Mouse (Mus musculus) ES-Bruce4 (cell line): Measurements from ENCODE around the gene Palm2. TPM values are rescaled to one million over a fixed set of nuclear protein-coding genes. Genes with fewer than 3 reads are reported as not detected.

Experiments used
- H3K27ac ChIP-seq: 2 replicates; pipeline ENCODE4 v1.5.1; 2012; ENCODE audit warnings: low read length, inconsistent platforms; ENCODE audit not compliant: insufficient read depth
- H3K27me3 ChIP-seq: 2 replicates; pipeline ENCODE4 v1.6.1; 2012; ENCODE audit warnings: mild to moderate bottlenecking, low read length, inconsistent platforms; ENCODE audit not compliant: control insufficient read depth, poor library complexity, insufficient read depth, severe bottlenecking
- H3K36me3 ChIP-seq: 2 replicates; pipeline ENCODE4 v1.6.1; 2012; ENCODE audit warnings: inconsistent platforms, mild to moderate bottlenecking, low read length, moderate library complexity; ENCODE audit not compliant: control insufficient read depth, poor library complexity, insufficient read depth, severe bottlenecking
- H3K4me1 ChIP-seq: one replicate; pipeline ENCODE4 v1.8.1; 2011; ENCODE audit warnings: low read length; ENCODE audit not compliant: control insufficient read depth, insufficient read depth
- H3K4me3 ChIP-seq: 2 replicates; pipeline ENCODE4 v1.5.1; 2011; ENCODE audit warnings: low read depth, mild to moderate bottlenecking, low read length
- H3K9ac ChIP-seq: 2 replicates; pipeline ENCODE4 v1.6.1; 2012; ENCODE audit warnings: low read depth, mild to moderate bottlenecking, inconsistent platforms; ENCODE audit not compliant: poor library complexity, severe bottlenecking
- H3K9me3 ChIP-seq: replicated peaks from 2 replicates; pipeline ENCODE4 v1.6.1; 2012; ENCODE audit warnings: mild to moderate bottlenecking, low read length, inconsistent platforms; ENCODE audit not compliant: control insufficient read depth, poor library complexity, insufficient read depth, severe bottlenecking
- CTCF ChIP-seq: IDR thresholded peaks from one replicate; pipeline ENCODE4 v1.8.1; 2011; ENCODE audit warnings: low read depth, low read length
- EP300 ChIP-seq: IDR thresholded peaks from 2 replicates; pipeline ENCODE4 v1.6.1; 2011; ENCODE audit warnings: low read depth, low read length; ENCODE audit not compliant: insufficient read depth
- POLR2A ChIP-seq: IDR thresholded peaks from one replicate; pipeline ENCODE4 v1.8.1; 2011; ENCODE audit warnings: low read length; ENCODE audit not compliant: insufficient read depth
- polyA plus RNA-seq: library from polyadenylated mRNA; stranded (reverse); fragments of >200 nt; gene quantifications from 2 replicates; pipeline ENCODE4 v1.2.4, GENCODE M21; 2011; ENCODE audit warnings: low read depth; ENCODE audit not compliant: missing spikeins, insufficient read depth, insufficient read length

The Palm2 gene
- polyA plus RNA-seq, 1 experiment, result 3.4 TPM

GRCm38 (mm10) chr4:57694356-57695136, 260.5 kb downstream of the Palm2 start:
- H3K4me3 ChIP-seq, result no peak overlapping the region
- H3K27ac ChIP-seq, result peak overlapping the region; percentile 53
- H3K27me3 ChIP-seq, result no peaks in the 10 kb centered on the region
- peaks cover 6% of the 10 kb centered on the region for H3K4me1 ChIP-seq
- H3K36me3 ChIP-seq, result no peaks in the 10 kb centered on the region
- H3K9ac ChIP-seq, result no peak overlapping the region
- TF ChIP-seq EP300 (no peak), POLR2A (no peak), CTCF (no peak)
- no peaks in the 10 kb centered on the region for H3K9me3 ChIP-seq

- H3K27ac ChIP-seq, result no peak overlapping the region
- H3K4me3 ChIP-seq, result no peak overlapping the region
- H3K4me1 ChIP-seq, result peaks cover 2% of the 10 kb centered on the region
- TF ChIP-seq CTCF, result no peak
- TF ChIP-seq EP300, result no peak
- no peak for TF ChIP-seq POLR2A
- no peaks in the 10 kb centered on the region for H3K9me3 ChIP-seq
- H3K9ac ChIP-seq, result no peak overlapping the region
- no peaks in the 10 kb centered on the region for H3K27me3 ChIP-seq
- no peaks in the 10 kb centered on the region for H3K36me3 ChIP-seq
Measured at GRCm38 (mm10) chr4:57696955-57697354, 262.9 kb downstream of the Palm2 start.

- TF ChIP-seq EP300, result no peak
- Histone ChIP-seq H3K27me3 (no peaks in the 10 kb centered on the region), H3K4me1 (peaks cover 2% of the 10 kb centered on the region), H3K4me3 (no peak overlapping the region), H3K9me3 (no peaks in the 10 kb centered on the region), H3K9ac (no peak overlapping the region), H3K36me3 (no peaks in the 10 kb centered on the region), H3K27ac (no peak overlapping the region)
Measured at GRCm38 (mm10) chr4:57697918-57698611, 264.0 kb downstream of the Palm2 start.

DNA sequence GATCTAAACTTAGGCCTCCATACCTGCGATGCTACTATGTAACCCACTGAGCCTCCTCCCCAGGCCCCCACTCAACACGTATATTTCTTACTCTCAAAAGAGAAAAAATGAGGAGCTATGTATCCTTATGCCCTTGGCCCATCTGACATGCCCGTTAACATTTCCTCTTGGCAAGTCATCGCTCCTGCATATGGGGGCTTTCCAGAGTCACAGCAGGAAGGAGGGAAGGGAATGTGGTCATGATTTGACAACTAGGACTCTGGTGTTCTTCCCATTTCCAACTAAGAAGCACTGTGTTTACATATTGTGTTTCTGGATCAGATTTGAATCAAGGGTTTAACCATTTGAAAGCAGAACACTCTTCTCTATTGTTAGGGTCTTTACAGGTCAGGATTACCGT, 267.5 kb downstream of the Palm2 start:
- Histone ChIP-seq H3K9me3 (no peaks in the 10 kb centered on the region), H3K9ac (no peak overlapping the region), H3K27me3 (no peaks in the 10 kb centered on the region), H3K4me3 (no peak overlapping the region), H3K27ac (no peak overlapping the region), H3K36me3 (no peaks in the 10 kb centered on the region), H3K4me1 (peaks cover 4% of the 10 kb centered on the region)
- TF ChIP-seq CTCF (no peak), POLR2A (no peak), EP300 (no peak)

DNA sequence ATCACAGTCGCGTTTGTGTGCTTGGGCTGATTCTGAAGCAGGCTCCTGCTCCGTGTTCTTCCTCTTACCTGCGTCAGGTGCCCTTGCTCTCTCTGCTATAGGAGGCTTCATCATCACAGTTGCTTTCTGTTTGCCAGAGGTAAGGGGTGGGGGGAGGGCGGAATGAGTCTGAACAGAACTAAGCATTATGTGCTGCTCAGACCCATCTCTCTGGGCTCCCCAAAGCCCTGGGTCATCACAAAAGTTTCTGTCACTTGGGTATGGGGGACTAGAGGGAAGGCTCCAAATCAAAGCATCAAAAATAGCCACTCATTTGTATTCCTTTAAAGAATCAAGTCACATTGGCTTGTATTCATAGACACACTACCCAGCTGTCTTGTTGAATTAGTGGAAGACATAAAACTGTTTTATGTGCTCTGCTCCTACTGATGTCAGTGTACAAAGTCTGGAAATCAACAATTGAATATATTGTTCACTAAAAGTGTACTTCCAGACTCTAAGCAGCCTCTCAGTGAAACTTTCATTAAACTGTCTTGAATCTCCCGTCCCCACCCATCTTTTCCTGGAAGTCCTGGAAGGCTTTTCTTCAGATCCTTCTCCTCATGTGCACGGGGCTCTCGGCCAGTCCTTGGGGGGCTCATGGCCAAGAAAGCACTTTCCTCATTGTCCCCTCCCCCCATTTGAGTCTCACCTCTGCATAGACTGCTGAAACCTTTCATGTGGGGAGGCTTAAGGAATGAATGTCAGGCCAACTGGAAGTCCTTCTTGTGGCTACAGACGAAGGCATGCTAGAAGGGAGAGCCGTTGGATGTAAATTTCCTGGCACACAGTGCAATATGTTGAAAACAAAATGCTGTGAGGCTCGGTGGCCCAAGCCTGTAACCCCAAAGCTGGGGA, 269.8 kb downstream of the Palm2 start:
- H3K4me3 ChIP-seq, result no peak overlapping the region
- H3K36me3 ChIP-seq, result no peaks in the 10 kb centered on the region
- no peak overlapping the region for H3K27ac ChIP-seq
- H3K27me3 ChIP-seq, result no peaks in the 10 kb centered on the region
- H3K4me1 ChIP-seq, result peaks cover 4% of the 10 kb centered on the region
- H3K9ac ChIP-seq, result no peak overlapping the region
- TF ChIP-seq POLR2A, result no peak
- no peak for TF ChIP-seq EP300
- no peak for TF ChIP-seq CTCF
- H3K9me3 ChIP-seq, result no peaks in the 10 kb centered on the region
